Mouse (Mus musculus) kidney, embryonic 16.5 days (tissue): ENCODE results near the gene Cyp1a2. TPM values are rescaled to one million over a fixed set of nuclear protein-coding genes. Genes with fewer than 3 reads are reported as not detected.

Experiments used
- ATAC-seq: fragments of 200-750 bp; cut with Nextera tagmentation; 2 replicates; pipeline ENCODE4 v1.8.0; 2017; ENCODE audit warnings: moderate TSS enrichment; ENCODE audit not compliant: low FRiP score, low TSS enrichment
- H3K27ac ChIP-seq: fragments of 300-500 bp; sonication (generic); 2 replicates; pipeline ENCODE4 v1.5.1; 2014; ENCODE audit warnings: low read length
- H3K27me3 ChIP-seq: fragments of 300-500 bp; sonication (generic); 2 replicates; pipeline ENCODE4 v1.6.1; 2014; ENCODE audit warnings: low read length, control low read depth, mixed read lengths; ENCODE audit not compliant: insufficient read depth
- H3K36me3 ChIP-seq: fragments of 300-500 bp; sonication (generic); 2 replicates; pipeline ENCODE4 v1.6.1; 2014; ENCODE audit warnings: low read length, control low read depth, mixed read lengths; ENCODE audit not compliant: insufficient read depth
- H3K4me1 ChIP-seq: fragments of 300-500 bp; sonication (generic); 2 replicates; pipeline ENCODE4 v1.6.1; 2014; ENCODE audit warnings: low read length, control low read depth, mixed read lengths; ENCODE audit not compliant: insufficient read depth
- H3K4me2 ChIP-seq: fragments of 300-500 bp; sonication (generic); replicated peaks from 2 replicates; pipeline ENCODE4 v1.6.1; 2014; ENCODE audit warnings: low read depth, low read length
- H3K4me3 ChIP-seq: fragments of 300-500 bp; sonication (generic); 2 replicates; pipeline ENCODE4 v1.5.1; 2014; ENCODE audit warnings: mild to moderate bottlenecking, low read length
- H3K9ac ChIP-seq: fragments of 300-500 bp; sonication (generic); replicated peaks from 2 replicates; pipeline ENCODE4 v1.6.1; 2014; ENCODE audit warnings: low read length
- H3K9me3 ChIP-seq: fragments of 300-500 bp; sonication (generic); 2 replicates; pipeline ENCODE4 v1.6.1; 2016; ENCODE audit warnings: low read length, control low read depth
- WGBS: fragments of 180-500 bp; shearing (Covaris S2); extraction: QIAGEN DNeasy Blood & Tissue Kit; methylation state at CpG from one replicate; pipeline ENCODE4 v1.1.7; 2014; 5-methylcytosine and 5-hydroxymethylcytosine counted together
- polyA plus RNA-seq: library from polyadenylated mRNA; unstranded; fragments of >200 nt; fragmentation: Nextera tagmentation; extraction: Ambion mirVana; gene quantifications from 2 replicates; pipeline ENCODE4 v1.2.1, GENCODE M21; 2015

Cyp1a2 gene
- polyA plus RNA-seq, 1 experiment from 2014 or later, result not detected

DNA sequence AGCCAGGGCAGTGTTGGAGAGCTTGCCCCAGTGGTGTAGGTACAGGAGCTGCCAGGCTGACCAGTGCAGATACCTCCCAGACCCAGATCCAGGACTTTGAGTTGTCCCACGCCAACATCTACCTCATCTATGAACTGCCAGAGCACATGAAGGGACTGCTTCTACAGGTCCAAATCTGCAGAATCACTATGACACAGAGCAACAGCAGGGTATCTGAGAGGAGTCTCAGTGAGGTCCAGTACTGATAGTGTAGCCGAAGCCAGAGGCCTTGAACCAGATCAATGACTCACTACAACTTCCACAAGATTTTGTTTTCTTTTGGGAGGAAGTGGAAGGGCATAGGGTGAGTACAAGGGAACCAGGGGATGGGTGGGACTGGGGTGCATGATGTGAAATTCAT, 4.2 kb upstream of the Cyp1a2 start, which contains the start of gene Cyp1a1:
Gene Cyp1a1, plus strand, starts transcription at position 178 of the 400 bp plus-strand sequence.
- Histone ChIP-seq H3K4me2 (no peak within 1 kb of the TSS), H3K4me1 (no peaks in the 10 kb centered on the region), H3K9me3 (no peaks in the 10 kb centered on the region), H3K36me3 (no peaks in the 10 kb centered on the region), H3K4me3 (no peak within 1 kb of the TSS), H3K27me3 (no peaks in the 10 kb centered on the region), H3K9ac (no peak within 1 kb of the TSS), H3K27ac (no peak within 1 kb of the TSS)
- WGBS, result 89% methylated on average over 2 of the region's 2 CpGs
- no peak for ATAC-seq

DNA sequence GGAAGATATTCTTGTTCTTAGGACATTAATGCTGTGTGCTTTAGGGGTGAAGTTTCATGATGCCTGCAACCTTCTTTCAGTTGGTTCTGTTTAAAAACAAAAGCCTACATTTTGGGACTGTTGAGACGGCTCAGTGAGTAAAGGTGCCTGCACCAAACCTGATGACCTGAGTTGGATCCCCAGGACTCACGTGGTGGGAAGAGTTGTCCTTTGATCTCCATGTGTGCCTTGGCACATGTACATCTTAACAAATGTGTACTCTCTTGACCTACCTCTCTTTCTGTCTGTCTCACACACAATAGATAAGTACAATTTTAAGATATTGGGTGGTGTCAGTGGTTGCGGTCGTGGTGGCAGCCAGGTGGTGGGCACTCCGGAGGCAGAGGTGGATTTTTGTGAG, 2.5 kb upstream of the Cyp1a2 start:
- Histone ChIP-seq H3K4me1 (no peaks in the 10 kb centered on the region), H3K27me3 (no peaks in the 10 kb centered on the region), H3K4me2 (no peak overlapping the region), H3K36me3 (no peaks in the 10 kb centered on the region), H3K9me3 (no peaks in the 10 kb centered on the region), H3K27ac (no peak overlapping the region), H3K9ac (no peak overlapping the region), H3K4me3 (no peak overlapping the region)
- 86% methylated on average over 5 of the region's 5 CpGs for WGBS
- no peak for ATAC-seq

DNA sequence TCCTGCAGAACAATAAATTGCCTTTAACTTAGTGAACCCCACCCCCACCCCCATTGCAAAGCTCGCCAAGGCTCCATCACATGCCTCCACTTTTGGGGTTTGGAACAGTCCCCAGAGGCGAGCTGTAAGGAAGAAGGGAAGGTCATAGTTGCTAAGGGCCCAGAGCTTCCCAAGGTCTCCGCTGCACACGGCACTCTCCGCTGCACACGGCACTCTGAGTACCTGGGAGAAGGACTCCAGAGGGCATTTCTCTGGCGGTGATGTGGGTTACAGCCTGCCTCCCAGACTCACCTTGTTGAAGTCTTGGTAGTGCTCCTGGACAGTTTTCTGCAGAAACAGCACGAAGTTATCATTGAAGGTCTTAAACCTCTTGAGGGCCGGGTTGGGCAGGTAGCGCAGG, 2.1 kb downstream of the Cyp1a2 start:
- Histone ChIP-seq H3K4me2 (no peak overlapping the region), H3K4me3 (no peak overlapping the region), H3K9ac (no peak overlapping the region), H3K4me1 (no peaks in the 10 kb centered on the region), H3K27me3 (no peaks in the 10 kb centered on the region), H3K36me3 (no peaks in the 10 kb centered on the region), H3K9me3 (no peaks in the 10 kb centered on the region), H3K27ac (no peak overlapping the region)
- ATAC-seq, result no peak
- WGBS, result 72% methylated on average over 10 of the region's 10 CpGs

DNA sequence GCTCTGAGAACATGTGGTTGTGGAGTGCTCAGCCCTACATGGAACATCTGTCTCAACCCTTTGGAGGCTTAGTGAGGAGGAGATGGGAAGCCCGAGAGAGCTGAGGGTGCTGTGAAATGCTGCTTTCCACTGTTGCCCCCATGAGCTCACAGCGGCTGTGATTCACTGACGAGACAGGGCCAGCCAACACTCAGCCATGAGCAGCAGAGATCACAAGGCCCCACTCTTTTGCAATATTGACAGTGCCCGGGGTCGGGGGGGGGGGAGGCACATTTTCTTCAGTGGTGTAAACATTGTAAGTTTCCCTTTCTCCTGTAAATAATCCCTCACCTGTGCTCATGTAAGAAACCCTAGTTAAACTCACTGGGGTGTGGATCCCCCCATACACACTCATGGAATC, 12.0 kb downstream of the Cyp1a2 start:
- Histone ChIP-seq H3K27ac (no peak overlapping the region), H3K4me2 (no peak overlapping the region), H3K9ac (no peak overlapping the region), H3K27me3 (no peaks in the 10 kb centered on the region), H3K36me3 (no peaks in the 10 kb centered on the region), H3K4me1 (no peaks in the 10 kb centered on the region), H3K4me3 (no peak overlapping the region), H3K9me3 (no peaks in the 10 kb centered on the region)
- ATAC-seq, result no peak
- WGBS, result 87% methylated on average over 5 of the region's 5 CpGs

DNA sequence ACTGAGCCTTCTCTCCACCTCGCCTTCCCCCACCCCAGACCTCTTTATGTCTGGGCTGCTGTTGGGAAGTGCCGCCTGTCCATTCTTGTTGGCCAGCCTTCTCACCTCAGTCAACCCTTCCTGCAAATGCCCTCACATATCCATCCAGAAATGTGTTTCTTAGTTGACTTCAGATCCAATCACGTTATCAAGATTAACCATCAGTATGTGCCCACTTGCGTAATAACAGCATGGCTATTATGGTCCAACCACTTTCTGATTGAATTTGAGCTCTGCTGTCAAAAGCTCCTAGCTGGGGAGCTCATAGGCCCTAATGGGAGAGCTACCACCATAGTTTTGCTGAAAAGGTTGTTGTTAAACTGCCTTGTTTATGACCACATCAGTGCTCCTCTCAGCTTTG, 12.5 kb downstream of the Cyp1a2 start:
- no peak overlapping the region for H3K4me3 ChIP-seq
- H3K27me3 ChIP-seq, result no peaks in the 10 kb centered on the region
- H3K4me1 ChIP-seq, result no peaks in the 10 kb centered on the region
- ATAC-seq, result no peak
- H3K9me3 ChIP-seq, result no peaks in the 10 kb centered on the region
- H3K4me2 ChIP-seq, result no peak overlapping the region
- 86% methylated on average over 4 of the region's 4 CpGs for WGBS
- no peak overlapping the region for H3K27ac ChIP-seq
- H3K9ac ChIP-seq, result no peak overlapping the region
- H3K36me3 ChIP-seq, result no peaks in the 10 kb centered on the region

DNA sequence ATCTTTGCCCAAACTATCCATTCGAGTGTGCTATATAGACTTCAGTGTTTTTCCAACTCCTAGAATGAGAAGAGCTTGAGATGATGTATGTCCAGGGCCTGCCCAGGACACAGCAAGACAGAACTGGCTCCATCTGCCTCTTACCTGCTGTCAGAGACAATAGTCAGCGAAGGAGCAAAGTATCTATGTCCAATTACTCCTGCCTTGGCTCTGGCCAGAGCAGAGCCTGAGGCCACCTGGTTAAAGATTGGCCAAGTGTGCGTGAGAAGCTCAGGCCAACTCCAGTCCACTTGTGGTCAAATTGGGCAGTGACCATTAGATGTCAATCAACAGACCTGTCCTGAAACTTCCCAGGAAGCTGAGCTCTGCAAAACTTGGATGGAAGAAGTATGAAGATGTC, 13.9 kb downstream of the Cyp1a2 start:
- Histone ChIP-seq H3K9ac (no peak overlapping the region), H3K36me3 (no peaks in the 10 kb centered on the region), H3K27ac (no peak overlapping the region), H3K4me3 (no peak overlapping the region), H3K27me3 (no peaks in the 10 kb centered on the region), H3K9me3 (no peaks in the 10 kb centered on the region), H3K4me2 (no peak overlapping the region), H3K4me1 (no peaks in the 10 kb centered on the region)
- 74% methylated on average over 3 of the region's 3 CpGs for WGBS
- peak; percentile 51 for ATAC-seq

DNA sequence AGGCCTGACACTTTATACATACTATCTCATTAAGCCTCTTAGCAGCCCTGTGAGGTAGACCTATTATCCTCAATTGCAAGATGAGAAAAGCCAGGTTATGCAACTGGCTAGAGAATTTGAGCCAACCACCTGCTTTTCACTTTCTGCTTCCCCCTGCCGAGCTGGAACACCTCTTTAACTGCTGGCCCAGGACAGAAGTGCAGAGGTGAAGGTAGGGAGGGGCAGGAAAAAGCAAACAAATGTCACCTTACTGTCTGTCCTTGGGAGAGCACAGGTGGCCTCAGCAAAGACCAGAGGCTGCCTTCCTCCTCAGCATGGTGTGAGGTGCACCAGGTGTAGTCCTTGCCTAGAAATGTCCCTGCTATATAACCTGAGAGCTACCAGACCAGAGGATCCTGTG, 15.2 kb downstream of the Cyp1a2 start:
- no peak overlapping the region for H3K4me3 ChIP-seq
- ATAC-seq, result no peak
- H3K27me3 ChIP-seq, result no peaks in the 10 kb centered on the region
- WGBS, result 19% methylated on average over 1 of the region's 1 CpGs
- no peaks in the 10 kb centered on the region for H3K4me1 ChIP-seq
- H3K36me3 ChIP-seq, result no peaks in the 10 kb centered on the region
- H3K9ac ChIP-seq, result no peak overlapping the region
- no peak overlapping the region for H3K4me2 ChIP-seq
- 0 out of 2 replicates have a peak, but pooled peaks cover 4% of the 10 kb centered on the region for H3K9me3 ChIP-seq
- H3K27ac ChIP-seq, result no peak overlapping the region

DNA sequence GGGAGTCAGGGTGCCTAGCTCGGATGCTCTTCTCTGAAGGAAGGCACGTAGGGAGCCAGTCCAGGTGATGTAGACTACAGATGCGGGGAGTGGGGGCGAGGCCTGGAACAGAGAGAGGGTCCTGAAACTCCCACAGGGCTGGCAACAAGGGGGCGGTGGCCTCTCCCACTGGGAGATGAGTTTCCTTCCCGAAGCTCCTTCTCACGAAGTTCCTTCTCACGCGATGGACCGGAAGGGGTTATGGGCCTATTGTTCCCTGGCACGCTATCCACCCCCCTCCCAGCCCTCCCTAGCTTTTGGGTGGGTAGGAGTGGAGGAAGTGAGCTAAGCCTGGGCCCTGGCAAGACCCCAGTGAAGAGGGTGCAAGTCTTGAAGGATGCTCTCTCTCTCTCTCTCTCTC, 15.7 kb downstream of the Cyp1a2 start:
- H3K9ac ChIP-seq, result no peak overlapping the region
- ATAC-seq, result no peak
- no peak overlapping the region for H3K4me2 ChIP-seq
- no peaks in the 10 kb centered on the region for H3K4me1 ChIP-seq
- H3K27me3 ChIP-seq, result no peaks in the 10 kb centered on the region
- WGBS, result 53% methylated on average over 11 of the region's 11 CpGs
- H3K4me3 ChIP-seq, result no peak overlapping the region
- no peak overlapping the region for H3K27ac ChIP-seq
- 0 out of 2 replicates have a peak, but pooled peaks cover 4% of the 10 kb centered on the region for H3K9me3 ChIP-seq
- H3K36me3 ChIP-seq, result no peaks in the 10 kb centered on the region

DNA sequence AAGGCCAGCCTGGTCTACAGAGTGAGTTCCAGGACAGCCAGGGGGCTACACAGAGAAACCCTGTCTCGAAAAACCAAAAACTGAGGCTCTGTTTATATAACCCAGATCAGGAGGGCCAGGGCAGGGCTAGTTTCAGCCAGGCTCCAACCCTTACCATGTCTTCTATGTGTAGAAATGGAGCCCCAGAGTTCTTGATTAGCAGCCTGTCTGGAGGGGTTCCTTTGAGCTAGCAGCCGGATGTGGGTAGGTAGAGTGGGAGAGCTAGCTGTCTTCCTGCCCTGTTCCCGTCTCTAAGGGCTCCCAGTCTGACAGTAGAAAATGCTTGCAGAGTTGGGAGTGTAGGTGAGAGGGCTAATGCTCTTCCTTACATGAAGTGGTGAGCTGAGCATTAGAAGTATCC, 16.4 kb downstream of the Cyp1a2 start:
- WGBS, result 85% methylated on average over 3 of the region's 3 CpGs
- H3K27me3 ChIP-seq, result no peaks in the 10 kb centered on the region
- no peak for ATAC-seq
- no peak overlapping the region for H3K4me2 ChIP-seq
- H3K4me3 ChIP-seq, result no peak overlapping the region
- no peaks in the 10 kb centered on the region for H3K4me1 ChIP-seq
- H3K9me3 ChIP-seq, result 0 out of 2 replicates have a peak, but pooled peaks cover 4% of the 10 kb centered on the region
- H3K36me3 ChIP-seq, result no peaks in the 10 kb centered on the region
- H3K27ac ChIP-seq, result no peak overlapping the region
- no peak overlapping the region for H3K9ac ChIP-seq

DNA sequence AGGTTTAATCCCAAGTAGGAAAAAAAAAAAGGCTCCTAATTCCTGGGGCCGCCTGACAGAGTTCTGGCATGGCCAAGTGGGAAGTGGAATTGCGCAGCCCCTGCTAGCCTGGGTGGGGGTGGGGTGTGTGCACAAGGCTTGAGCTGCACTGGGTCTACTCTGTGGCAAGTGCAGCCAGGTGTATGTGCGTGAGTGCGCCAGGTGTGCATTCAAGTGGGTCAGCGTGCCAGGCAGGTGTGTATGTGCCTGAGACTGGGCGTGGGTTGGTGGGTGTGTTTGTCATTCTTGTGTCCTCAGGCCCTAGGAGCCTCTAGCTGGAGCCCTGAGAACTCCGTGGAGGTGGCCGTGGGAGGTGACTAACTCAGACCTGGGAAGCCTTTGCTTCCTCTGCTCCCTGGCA, 17.0 kb downstream of the Cyp1a2 start:
- Histone ChIP-seq H3K9me3 (0 out of 2 replicates have a peak, but pooled peaks cover 4% of the 10 kb centered on the region), H3K4me3 (no peak overlapping the region), H3K9ac (no peak overlapping the region), H3K4me1 (no peaks in the 10 kb centered on the region), H3K27ac (no peak overlapping the region), H3K36me3 (no peaks in the 10 kb centered on the region), H3K4me2 (no peak overlapping the region), H3K27me3 (no peaks in the 10 kb centered on the region)
- WGBS, result 76% methylated on average over 8 of the region's 8 CpGs
- ATAC-seq, result no peak
